Mouse (Mus musculus): ENCODE measurements at regions not wholly inside any gene's neighbourhood (a gene's known extent, or its start where the extent isn't known, plus 50 kb on each side); places are given as distances from the start of the nearest gene placed in this dataset.

GRCm38 (mm10) chr3:42153372-42153771 is 411.0 kb downstream of the D3Ertd751e start:
- TF ChIP-seq CTCF (IDR thresholded peaks at IDR 0.05; ENCODE audit: insufficient read depth, low read depth, low read length): no peak
- no peak for TF ChIP-seq POLR2A (IDR thresholded peaks at IDR 0.05; ENCODE audit: insufficient read depth, low read depth, low read length)

All from olfactory bulb, adult 2 months (tissue).